Mouse (Mus musculus) limb, embryonic 11.5 days (tissue): ENCODE results near the gene Vdr. TPM values are rescaled to one million over a fixed set of nuclear protein-coding genes. Genes with fewer than 3 reads are reported as not detected.

Experiments
- ATAC-seq: fragments of 200-750 bp; cut with Nextera tagmentation; 2 replicates; pipeline ENCODE4 v1.8.0; 2017; ENCODE audit warnings: low read depth; ENCODE audit not compliant: insufficient number of reproducible peaks, low FRiP score, low TSS enrichment
- DNase-seq: peaks from one replicate; pipeline ENCODE4 v3.0.0-alpha.2; 2015; ENCODE audit warnings: low spot score
- H3K27ac ChIP-seq: fragments of 300-500 bp; sonication (generic); replicated peaks from 2 replicates; pipeline ENCODE4 v1.5.1; 2014; ENCODE audit warnings: low read depth, mild to moderate bottlenecking, low read length
- H3K27me3 ChIP-seq: fragments of 300-500 bp; sonication (generic); 2 replicates; pipeline ENCODE4 v1.6.1; 2014; ENCODE audit warnings: mild to moderate bottlenecking, low read length, mixed read lengths; ENCODE audit not compliant: control insufficient read depth, insufficient read depth
- H3K36me3 ChIP-seq: fragments of 300-500 bp; sonication (generic); 2 replicates; pipeline ENCODE4 v1.6.1; 2014; ENCODE audit warnings: mild to moderate bottlenecking, low read length, moderate library complexity, mixed read lengths; ENCODE audit not compliant: control insufficient read depth, insufficient read depth
- H3K4me1 ChIP-seq: fragments of 300-500 bp; sonication (generic); 2 replicates; pipeline ENCODE4 v1.6.1; 2014; ENCODE audit warnings: low read length, mixed read lengths; ENCODE audit not compliant: control insufficient read depth, insufficient read depth
- H3K4me2 ChIP-seq: fragments of 300-500 bp; sonication (generic); 2 replicates; pipeline ENCODE4 v1.6.1; 2014; ENCODE audit warnings: low read depth, mild to moderate bottlenecking, moderate library complexity; ENCODE audit not compliant: severe bottlenecking
- H3K4me3 ChIP-seq: fragments of 300-500 bp; sonication (generic); 2 replicates; pipeline ENCODE4 v1.5.1; 2014; ENCODE audit warnings: low read depth, low read length
- H3K9ac ChIP-seq: fragments of 300-500 bp; sonication (generic); 2 replicates; pipeline ENCODE4 v1.6.1; 2014; ENCODE audit warnings: mild to moderate bottlenecking, low read length
- H3K9me3 ChIP-seq: fragments of 300-500 bp; sonication (generic); 2 replicates; pipeline ENCODE4 v1.6.1; 2016; ENCODE audit warnings: low read length; ENCODE audit not compliant: control insufficient read depth
- WGBS: fragments of 180-500 bp; shearing (Covaris S2); extraction: QIAGEN DNeasy Blood & Tissue Kit; methylation state at CpG from one replicate; pipeline ENCODE4 v1.1.7; 2014; 5-methylcytosine and 5-hydroxymethylcytosine counted together
- polyA plus RNA-seq: library from polyadenylated mRNA; unstranded; fragments of >200 nt; fragmentation: Nextera tagmentation; extraction: Ambion mirVana; gene quantifications from 2 replicates; pipeline ENCODE4 v1.2.1, GENCODE M21; 2014

Gene Vdr
- polyA plus RNA-seq, 1 experiment from 2014 or later, result 0.25 TPM

DNA sequence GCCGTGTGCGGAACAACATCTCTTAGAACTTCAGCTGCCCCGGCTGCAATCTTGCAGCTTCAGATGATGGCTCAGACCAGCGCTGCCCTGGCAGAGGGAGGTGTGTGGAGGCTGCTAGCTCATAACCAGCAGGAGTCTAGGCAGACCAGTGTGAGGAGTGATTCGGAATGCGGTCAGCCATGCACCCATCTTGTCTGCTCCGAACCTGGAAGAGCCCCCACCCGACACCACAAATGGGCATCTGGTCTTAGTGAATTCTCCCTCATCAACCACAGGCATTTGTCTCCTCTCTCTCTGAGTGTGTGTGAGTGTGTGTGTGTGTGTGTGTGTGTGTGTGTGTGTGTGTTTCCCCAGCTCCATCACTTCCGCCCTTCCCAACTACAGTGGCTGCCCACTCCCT lies 90.5 kb downstream of the Vdr start:
- H3K9me3 ChIP-seq, result no peaks in the 10 kb centered on the region
- no peaks in the 10 kb centered on the region for H3K27me3 ChIP-seq
- H3K4me1 ChIP-seq, result peaks cover 20% of the 10 kb centered on the region
- DNase-seq (no peak), ATAC-seq (no peak)
- no peaks in the 10 kb centered on the region; the same call in 1 of the 2 replicates for H3K36me3 ChIP-seq
- no peak overlapping the region for H3K27ac ChIP-seq
- H3K4me3 ChIP-seq, result no peak overlapping the region
- H3K4me2 ChIP-seq, result no peak overlapping the region
- 74% methylated on average over 9 of the region's 9 CpGs for WGBS
- no peak overlapping the region for H3K9ac ChIP-seq

DNA sequence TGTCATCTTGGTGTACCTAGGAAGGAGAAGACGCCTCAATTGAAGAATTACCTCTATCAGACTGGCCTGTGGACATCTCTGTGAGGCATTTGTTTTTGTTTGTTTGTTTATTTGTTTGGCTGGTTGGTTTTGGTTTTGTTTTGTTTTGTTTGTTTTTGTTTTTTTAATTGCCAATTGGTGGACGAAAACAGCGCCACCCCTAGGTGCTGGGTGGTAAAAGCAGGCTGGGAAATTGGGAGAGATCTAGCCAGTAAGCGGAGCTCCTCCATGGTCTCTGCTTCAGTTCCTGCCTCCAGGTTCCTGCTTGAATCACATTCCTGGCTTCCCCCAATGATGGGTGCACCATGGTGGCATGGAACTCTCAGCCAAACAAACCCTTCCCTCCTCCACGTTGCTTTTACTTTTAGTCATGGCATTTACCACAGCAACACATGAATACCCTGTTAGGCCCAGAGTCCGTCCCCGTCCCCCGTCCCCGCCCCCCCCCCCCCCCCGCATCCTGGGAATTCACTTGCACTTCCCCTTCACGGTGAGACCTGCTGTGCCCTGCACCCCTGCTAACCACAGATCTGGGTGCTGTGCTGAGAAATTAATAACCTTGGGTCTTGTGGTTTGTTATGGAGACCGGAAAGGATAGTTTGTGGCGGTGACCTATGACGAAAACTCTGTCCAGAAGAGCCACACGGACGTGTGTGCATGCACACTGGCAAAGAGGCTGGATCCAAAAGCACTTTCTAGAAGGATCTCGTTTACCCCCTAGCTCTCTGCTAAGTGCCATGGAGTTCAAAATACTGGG lies 94.0 kb downstream of the Vdr start:
- H3K4me1 ChIP-seq, result peaks cover 16% of the 10 kb centered on the region
- no peak overlapping the region for H3K4me2 ChIP-seq
- no peaks in the 10 kb centered on the region for H3K9me3 ChIP-seq
- H3K27me3 ChIP-seq, result no peaks in the 10 kb centered on the region
- no peak overlapping the region for H3K4me3 ChIP-seq
- no peak overlapping the region for H3K9ac ChIP-seq
- H3K27ac ChIP-seq, result no peak overlapping the region
- WGBS, result 93% methylated on average over 17 of the region's 17 CpGs
- peaks cover 2% of the 10 kb centered on the region; the same call in 1 of the 2 replicates for H3K36me3 ChIP-seq
- DNase-seq, result no peak
- ATAC-seq, result no peak

DNA sequence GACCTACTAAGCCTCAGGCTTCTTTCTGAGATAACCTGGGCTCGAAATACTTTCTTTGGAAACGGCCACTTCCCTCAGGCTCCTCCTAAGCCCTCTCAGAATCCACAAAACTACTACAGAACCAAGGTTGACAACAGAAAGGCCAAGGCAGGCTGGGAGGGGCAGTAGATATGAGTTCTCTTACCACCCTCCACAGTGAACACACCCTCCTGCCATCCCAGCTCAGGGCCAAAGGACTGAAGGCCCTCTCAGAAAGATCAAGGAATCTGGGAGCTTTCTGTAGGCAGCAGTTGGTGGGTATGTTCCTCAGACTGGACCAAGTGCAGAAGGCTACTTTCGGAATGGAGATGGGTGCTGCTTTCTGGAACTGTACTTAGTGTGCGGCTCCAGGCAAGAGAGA lies 95.2 kb downstream of the Vdr start:
- H3K9ac ChIP-seq, result no peak overlapping the region
- no peaks in the 10 kb centered on the region for H3K9me3 ChIP-seq
- H3K36me3 ChIP-seq, result peaks cover 2% of the 10 kb centered on the region; the same call in 1 of the 2 replicates
- peaks cover 10% of the 10 kb centered on the region for H3K4me1 ChIP-seq
- ATAC-seq, result no peak
- 88% methylated on average over 4 of the region's 4 CpGs for WGBS
- DNase-seq, result no peak
- no peak overlapping the region for H3K4me3 ChIP-seq
- no peaks in the 10 kb centered on the region for H3K27me3 ChIP-seq
- H3K4me2 ChIP-seq, result no peak overlapping the region
- H3K27ac ChIP-seq, result no peak overlapping the region

- Histone ChIP-seq H3K4me2 (no peak overlapping the region), H3K4me1 (peaks cover 10% of the 10 kb centered on the region), H3K4me3 (no peak overlapping the region), H3K9me3 (no peaks in the 10 kb centered on the region), H3K9ac (no peak overlapping the region), H3K27ac (no peak overlapping the region), H3K36me3 (peaks cover 2% of the 10 kb centered on the region; the same call in 1 of the 2 replicates), H3K27me3 (no peaks in the 10 kb centered on the region)
- DNase-seq (no peak), ATAC-seq (no peak)
- WGBS, result 56% methylated on average over 5 of the region's 5 CpGs
Measured at GRCm38 (mm10) chr15:97814703-97815102, 95.7 kb downstream of the Vdr start.

GRCm38 (mm10) chr15:97813452-97814204 lies 96.8 kb downstream of the Vdr start:
- Histone ChIP-seq H3K4me2 (no peak overlapping the region), H3K27ac (no peak overlapping the region), H3K36me3 (peaks cover 7% of the 10 kb centered on the region), H3K27me3 (no peaks in the 10 kb centered on the region), H3K9ac (no peak overlapping the region), H3K4me1 (peaks cover 10% of the 10 kb centered on the region), H3K4me3 (no peak overlapping the region), H3K9me3 (no peaks in the 10 kb centered on the region)
- WGBS, result 66% methylated on average over 21 of the region's 21 CpGs
- ATAC-seq (no peak), DNase-seq (no peak)

DNA sequence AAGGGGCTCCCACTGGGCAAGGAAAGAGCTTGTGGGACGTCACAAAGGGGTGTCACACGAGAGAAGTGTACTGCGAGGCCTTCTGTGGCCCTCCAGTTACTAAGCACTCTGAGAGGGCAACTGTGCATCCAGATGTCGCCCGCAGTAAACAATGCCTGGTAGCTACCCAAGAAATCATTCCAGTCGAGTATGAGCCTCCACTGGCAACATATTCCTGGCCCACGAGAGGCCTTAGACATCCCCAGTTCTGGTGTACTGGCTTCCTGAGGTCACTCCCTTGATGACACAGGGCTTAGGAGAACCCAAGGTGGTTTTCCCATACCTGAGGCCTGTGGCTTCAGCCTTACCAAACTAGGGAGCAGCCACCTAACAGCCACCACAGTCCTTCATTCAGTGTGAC lies 97.6 kb downstream of the Vdr start:
- Histone ChIP-seq H3K27me3 (no peaks in the 10 kb centered on the region), H3K9me3 (no peaks in the 10 kb centered on the region), H3K27ac (no peak overlapping the region), H3K4me1 (peaks cover 10% of the 10 kb centered on the region), H3K4me2 (no peak overlapping the region), H3K36me3 (peaks cover 9% of the 10 kb centered on the region), H3K4me3 (no peak overlapping the region), H3K9ac (no peak overlapping the region)
- DNase-seq (no peak), ATAC-seq (no peak)
- WGBS, result 69% methylated on average over 7 of the region's 7 CpGs

- H3K9ac ChIP-seq, result no peak overlapping the region
- no peak overlapping the region for H3K27ac ChIP-seq
- ATAC-seq (no peak), DNase-seq (no peak)
- H3K4me2 ChIP-seq, result no peak overlapping the region
- peaks cover 13% of the 10 kb centered on the region for H3K36me3 ChIP-seq
- no peak overlapping the region for H3K4me3 ChIP-seq
- H3K27me3 ChIP-seq, result no peaks in the 10 kb centered on the region
- peaks cover 10% of the 10 kb centered on the region for H3K4me1 ChIP-seq
- WGBS, result 81% methylated on average over 6 of the region's 6 CpGs
- H3K9me3 ChIP-seq, result no peaks in the 10 kb centered on the region
Measured at GRCm38 (mm10) chr15:97812126-97812525, 98.3 kb downstream of the Vdr start.

GRCm38 (mm10) chr15:97811307-97811706 lies 99.1 kb downstream of the Vdr start:
- Histone ChIP-seq H3K27me3 (no peaks in the 10 kb centered on the region), H3K9me3 (no peaks in the 10 kb centered on the region), H3K4me3 (no peak overlapping the region), H3K36me3 (peaks cover 14% of the 10 kb centered on the region), H3K9ac (no peak overlapping the region), H3K4me2 (no peak overlapping the region), H3K4me1 (peaks cover 10% of the 10 kb centered on the region), H3K27ac (no peak overlapping the region)
- ATAC-seq, result no peak
- no peak for DNase-seq
- WGBS, result 92% methylated on average over 9 of the region's 9 CpGs
